Mouse (Mus musculus): ENCODE measurements around the gene Adam15. TPM values are rescaled to one million over a fixed set of nuclear protein-coding genes. Genes with fewer than 3 reads are reported as not detected.

Gene Adam15
- polyA plus RNA-seq, 1 experiment from 2014 or later = 74.6 TPM

GRCm38 (mm10) chr3:89385451-89385850 is 35.7 kb upstream of the Adam15 start:
- H3K9me3 ChIP-seq (ENCODE audit: control insufficient read depth, low read length) = no peaks in the 10 kb centered on the region
- no peak overlapping the region for H3K27ac ChIP-seq (ENCODE audit: low read depth, low read length)
- ATAC-seq = no peak
- H3K4me2 ChIP-seq (ENCODE audit: low read length) = no peak overlapping the region
- 56% methylated on average over 11 of the region's 11 CpGs for WGBS
- H3K4me3 ChIP-seq (ENCODE audit: low read length) = no peak overlapping the region
- no peaks in the 10 kb centered on the region for H3K36me3 ChIP-seq (ENCODE audit: control insufficient read depth, insufficient read depth, low read length)
- H3K4me1 ChIP-seq (ENCODE audit: control insufficient read depth, insufficient read depth, low read depth, low read length) = peaks cover 3% of the 10 kb centered on the region
- no peaks in the 10 kb centered on the region for H3K27me3 ChIP-seq (replicated peaks; ENCODE audit: control insufficient read depth, insufficient read depth, low read length)
- H3K9ac ChIP-seq (ENCODE audit: low read depth, low read length) = no peak overlapping the region

DNA sequence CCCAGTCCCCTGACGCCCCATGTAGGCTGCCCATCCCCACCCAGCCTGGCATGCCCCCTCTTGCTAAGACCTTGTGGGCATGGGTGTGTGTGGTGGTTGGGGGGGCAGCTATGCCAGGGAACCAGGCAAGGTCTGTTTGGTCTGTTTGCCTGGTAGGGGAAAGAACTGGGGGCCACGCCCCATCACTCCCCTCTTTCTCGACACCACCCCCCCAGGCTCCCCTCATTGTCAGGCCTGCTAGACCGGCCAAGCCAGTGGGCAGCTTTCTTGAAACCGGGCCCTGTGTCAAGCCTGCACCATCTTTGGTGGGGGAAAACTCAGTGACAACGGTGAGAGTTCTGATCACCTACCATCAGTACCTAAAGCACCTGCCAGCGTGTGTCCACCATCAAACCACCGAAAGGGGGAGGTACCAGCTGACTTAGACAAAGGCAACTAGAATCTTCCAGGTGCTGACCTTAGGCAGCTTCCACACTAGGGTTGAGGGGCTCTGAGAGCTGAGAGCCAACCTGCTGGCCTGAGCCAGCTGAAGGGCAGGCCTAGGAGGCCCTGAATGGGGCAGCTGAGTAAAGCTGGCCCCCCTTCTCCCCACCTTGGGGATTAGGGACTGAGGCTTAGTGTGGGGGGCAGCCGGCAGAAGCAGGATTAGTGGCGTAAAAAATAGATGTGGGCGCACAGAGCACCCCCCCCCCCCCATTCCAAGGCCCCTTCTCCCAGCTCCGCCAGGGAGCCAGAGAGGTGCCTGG is 34.7 kb upstream of the Adam15 start:
- H3K4me1 ChIP-seq (ENCODE audit: control insufficient read depth, insufficient read depth, low read depth, low read length) = peaks cover 3% of the 10 kb centered on the region; the same call in 1 of the 2 replicates
- no peak for ATAC-seq
- H3K4me3 ChIP-seq (ENCODE audit: low read length) = no peak overlapping the region
- no peaks in the 10 kb centered on the region for H3K36me3 ChIP-seq (ENCODE audit: control insufficient read depth, insufficient read depth, low read length)
- no peak overlapping the region for H3K27ac ChIP-seq (ENCODE audit: low read depth, low read length)
- H3K4me2 ChIP-seq (ENCODE audit: low read length) = no peak overlapping the region
- no peak overlapping the region; the same call in 1 of the 2 replicates for H3K9ac ChIP-seq (ENCODE audit: low read depth, low read length)
- 74% methylated on average over 11 of the region's 12 CpGs for WGBS
- no peaks in the 10 kb centered on the region for H3K9me3 ChIP-seq (ENCODE audit: control insufficient read depth, low read length)
- no peaks in the 10 kb centered on the region for H3K27me3 ChIP-seq (replicated peaks; ENCODE audit: control insufficient read depth, insufficient read depth, low read length)

GRCm38 (mm10) chr3:89383651-89384255 is 34.0 kb upstream of the Adam15 start:
- Histone ChIP-seq H3K9ac (ENCODE audit: low read depth, low read length) (no peak overlapping the region), H3K9me3 (ENCODE audit: control insufficient read depth, low read length) (no peaks in the 10 kb centered on the region), H3K27ac (ENCODE audit: low read depth, low read length) (no peak overlapping the region), H3K27me3 (replicated peaks; ENCODE audit: control insufficient read depth, insufficient read depth, low read length) (no peaks in the 10 kb centered on the region), H3K4me2 (ENCODE audit: low read length) (no peak overlapping the region), H3K36me3 (ENCODE audit: control insufficient read depth, insufficient read depth, low read length) (no peaks in the 10 kb centered on the region), H3K4me1 (ENCODE audit: control insufficient read depth, insufficient read depth, low read depth, low read length) (peaks cover 4% of the 10 kb centered on the region), H3K4me3 (ENCODE audit: low read length) (no peak overlapping the region)
- WGBS = 76% methylated on average over 5 of the region's 5 CpGs
- no peak for ATAC-seq

GRCm38 (mm10) chr3:89382950-89383349 is 33.2 kb upstream of the Adam15 start:
- H3K4me1 ChIP-seq (ENCODE audit: control insufficient read depth, insufficient read depth, low read depth, low read length) = peaks cover 12% of the 10 kb centered on the region
- H3K27ac ChIP-seq (ENCODE audit: low read depth, low read length) = no peak overlapping the region
- no peaks in the 10 kb centered on the region for H3K27me3 ChIP-seq (replicated peaks; ENCODE audit: control insufficient read depth, insufficient read depth, low read length)
- no peak overlapping the region for H3K4me3 ChIP-seq (ENCODE audit: low read length)
- ATAC-seq = no peak
- H3K36me3 ChIP-seq (ENCODE audit: control insufficient read depth, insufficient read depth, low read length) = no peaks in the 10 kb centered on the region
- WGBS = 80% methylated on average over 5 of the region's 5 CpGs
- H3K9ac ChIP-seq (ENCODE audit: low read depth, low read length) = no peak overlapping the region
- no peaks in the 10 kb centered on the region for H3K9me3 ChIP-seq (ENCODE audit: control insufficient read depth, low read length)
- H3K4me2 ChIP-seq (ENCODE audit: low read length) = no peak overlapping the region

GRCm38 (mm10) chr3:89382033-89382882 is 32.5 kb upstream of the Adam15 start:
- no peaks in the 10 kb centered on the region for H3K36me3 ChIP-seq (ENCODE audit: control insufficient read depth, insufficient read depth, low read length)
- H3K4me2 ChIP-seq (ENCODE audit: low read length) = no peak overlapping the region
- H3K27ac ChIP-seq (ENCODE audit: low read depth, low read length) = no peak overlapping the region
- no peak for ATAC-seq
- no peak overlapping the region for H3K9ac ChIP-seq (ENCODE audit: low read depth, low read length)
- H3K27me3 ChIP-seq (replicated peaks; ENCODE audit: control insufficient read depth, insufficient read depth, low read length) = no peaks in the 10 kb centered on the region
- no peak overlapping the region for H3K4me3 ChIP-seq (ENCODE audit: low read length)
- no peaks in the 10 kb centered on the region for H3K9me3 ChIP-seq (ENCODE audit: control insufficient read depth, low read length)
- WGBS = 91% methylated on average over 9 of the region's 9 CpGs
- peaks cover 10% of the 10 kb centered on the region for H3K4me1 ChIP-seq (ENCODE audit: control insufficient read depth, insufficient read depth, low read depth, low read length)

GRCm38 (mm10) chr3:89381233-89381632 is 31.4 kb upstream of the Adam15 start:
- H3K27me3 ChIP-seq (replicated peaks; ENCODE audit: control insufficient read depth, insufficient read depth, low read length) = no peaks in the 10 kb centered on the region
- H3K4me2 ChIP-seq (ENCODE audit: low read length) = no peak overlapping the region
- no peak for ATAC-seq
- H3K27ac ChIP-seq (ENCODE audit: low read depth, low read length) = no peak overlapping the region
- H3K36me3 ChIP-seq (ENCODE audit: control insufficient read depth, insufficient read depth, low read length) = no peaks in the 10 kb centered on the region
- no peak overlapping the region for H3K9ac ChIP-seq (ENCODE audit: low read depth, low read length)
- no peak overlapping the region for H3K4me3 ChIP-seq (ENCODE audit: low read length)
- WGBS = 74% methylated on average over 10 of the region's 11 CpGs
- peaks cover 10% of the 10 kb centered on the region for H3K4me1 ChIP-seq (ENCODE audit: control insufficient read depth, insufficient read depth, low read depth, low read length)
- H3K9me3 ChIP-seq (ENCODE audit: control insufficient read depth, low read length) = no peaks in the 10 kb centered on the region

DNA sequence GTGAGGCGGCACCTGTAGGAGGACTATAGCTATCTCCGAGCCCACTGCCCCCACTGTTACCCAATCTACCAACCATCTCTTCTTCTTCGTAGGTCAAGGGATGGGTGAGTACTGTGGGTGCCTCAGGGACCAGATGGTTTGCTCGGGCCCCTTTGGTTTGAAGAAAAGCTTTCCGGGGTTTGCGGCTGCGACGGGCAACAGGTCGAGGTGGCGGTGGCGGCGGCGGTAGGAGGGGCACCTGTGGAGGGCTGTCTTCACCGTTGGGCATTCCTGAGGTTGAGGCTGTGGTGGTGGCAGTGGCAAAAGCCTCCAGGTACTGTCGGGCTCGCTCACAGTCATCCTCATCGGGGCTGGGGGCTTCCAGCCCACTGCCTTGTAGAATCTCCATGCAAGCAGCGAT is 30.9 kb upstream of the Adam15 start:
- no peaks in the 10 kb centered on the region for H3K36me3 ChIP-seq (ENCODE audit: control insufficient read depth, insufficient read depth, low read length)
- no peak overlapping the region for H3K4me2 ChIP-seq (ENCODE audit: low read length)
- no peak for ATAC-seq
- H3K4me1 ChIP-seq (ENCODE audit: control insufficient read depth, insufficient read depth, low read depth, low read length) = peaks cover 10% of the 10 kb centered on the region
- no peak overlapping the region for H3K9ac ChIP-seq (ENCODE audit: low read depth, low read length)
- no peaks in the 10 kb centered on the region for H3K27me3 ChIP-seq (replicated peaks; ENCODE audit: control insufficient read depth, insufficient read depth, low read length)
- H3K27ac ChIP-seq (ENCODE audit: low read depth, low read length) = no peak overlapping the region
- H3K9me3 ChIP-seq (ENCODE audit: control insufficient read depth, low read length) = no peaks in the 10 kb centered on the region
- no peak overlapping the region for H3K4me3 ChIP-seq (ENCODE audit: low read length)
- WGBS = 96% methylated on average over 18 of the region's 18 CpGs

- Histone ChIP-seq H3K36me3 (ENCODE audit: control insufficient read depth, insufficient read depth, low read length) (no peaks in the 10 kb centered on the region), H3K9me3 (ENCODE audit: control insufficient read depth, low read length) (no peaks in the 10 kb centered on the region), H3K9ac (ENCODE audit: low read depth, low read length) (no peak overlapping the region), H3K27ac (ENCODE audit: low read depth, low read length) (no peak overlapping the region), H3K4me1 (ENCODE audit: control insufficient read depth, insufficient read depth, low read depth, low read length) (peaks cover 10% of the 10 kb centered on the region), H3K4me2 (ENCODE audit: low read length) (no peak overlapping the region), H3K27me3 (replicated peaks; ENCODE audit: control insufficient read depth, insufficient read depth, low read length) (no peaks in the 10 kb centered on the region), H3K4me3 (ENCODE audit: low read length) (no peak overlapping the region)
- ATAC-seq = no peak
- 93% methylated on average over 14 of the region's 14 CpGs for WGBS
These were observed 30.5 kb upstream of the Adam15 start for GRCm38 (mm10) chr3:89380291-89380690.
